Mouse (Mus musculus) limb, embryonic 12.5 days (tissue): ENCODE measurements around the gene Tnxb. TPM values are rescaled to one million over a fixed set of nuclear protein-coding genes. Genes with fewer than 3 reads are reported as not detected.

Experiments used
- ATAC-seq: fragments of 200-750 bp; cut with Nextera tagmentation; 2 replicates; pipeline ENCODE4 v1.8.0; 2017; ENCODE audit warnings: low read depth, moderate TSS enrichment; ENCODE audit not compliant: insufficient number of reproducible peaks, insufficient read depth, low FRiP score, low TSS enrichment
- H3K27ac ChIP-seq: fragments of 300-500 bp; sonication (generic); 2 replicates; pipeline ENCODE4 v1.5.1; 2016; ENCODE audit warnings: mild to moderate bottlenecking, moderate library complexity
- H3K27me3 ChIP-seq: fragments of 300-500 bp; sonication (generic); 2 replicates; pipeline ENCODE4 v1.6.1; 2016; ENCODE audit warnings: mild to moderate bottlenecking, moderate library complexity
- H3K36me3 ChIP-seq: fragments of 300-500 bp; sonication (generic); 2 replicates; pipeline ENCODE4 v1.6.1; 2016; ENCODE audit warnings: mild to moderate bottlenecking, moderate library complexity
- H3K4me1 ChIP-seq: fragments of 300-500 bp; sonication (generic); replicated peaks from 2 replicates; pipeline ENCODE4 v1.6.1; 2016
- H3K4me2 ChIP-seq: fragments of 300-500 bp; sonication (generic); 2 replicates; pipeline ENCODE4 v1.6.1; 2016; ENCODE audit warnings: mild to moderate bottlenecking, moderate library complexity
- H3K4me3 ChIP-seq: fragments of 300-500 bp; sonication (generic); replicated peaks from 2 replicates; pipeline ENCODE4 v1.5.1; 2016; ENCODE audit warnings: mild to moderate bottlenecking
- H3K9ac ChIP-seq: fragments of 300-500 bp; sonication (generic); replicated peaks from 2 replicates; pipeline ENCODE4 v1.6.1; 2016; ENCODE audit warnings: mild to moderate bottlenecking, moderate library complexity
- H3K9me3 ChIP-seq: fragments of 300-500 bp; sonication (generic); 2 replicates; pipeline ENCODE4 v1.6.1; 2016; ENCODE audit warnings: mild to moderate bottlenecking, moderate library complexity
- WGBS: fragments of 180-500 bp; shearing (Covaris S2); methylation state at CpG from one replicate; pipeline ENCODE4 v1.1.7; 2016; 5-methylcytosine and 5-hydroxymethylcytosine counted together
- polyA plus RNA-seq: library from polyadenylated mRNA; unstranded; fragments of >200 nt; fragmentation: Nextera tagmentation; extraction: Ambion mirVana; gene quantifications from 2 replicates; pipeline ENCODE4 v1.2.1, GENCODE M21; 2016

The Tnxb gene
- polyA plus RNA-seq, 1 experiment from 2014 or later = not detected

DNA sequence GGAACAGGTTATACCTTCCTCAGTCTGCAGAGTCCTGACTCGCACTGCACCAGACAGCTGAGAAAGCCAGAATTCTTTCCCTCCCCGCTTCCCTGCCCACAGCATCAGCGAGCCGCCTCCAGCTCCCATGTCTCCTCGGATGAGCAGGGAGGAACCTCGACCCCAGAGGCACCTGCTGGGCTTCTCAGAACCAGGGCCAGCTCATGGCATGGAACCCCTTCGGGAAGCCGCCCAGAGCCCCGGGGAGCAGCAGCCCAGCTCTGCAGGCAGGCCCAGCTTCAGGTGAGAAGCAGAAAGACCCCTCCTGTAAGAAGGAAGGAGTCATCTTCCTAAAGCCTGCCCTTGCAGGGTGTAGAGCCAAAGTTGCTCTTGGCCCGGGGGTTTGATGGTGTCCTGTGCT, 17.8 kb upstream of the Tnxb start:
- H3K27ac ChIP-seq = no peak overlapping the region
- no peak for ATAC-seq
- no peaks in the 10 kb centered on the region for H3K9me3 ChIP-seq
- H3K9ac ChIP-seq = no peak overlapping the region
- H3K4me1 ChIP-seq = peaks cover 12% of the 10 kb centered on the region
- WGBS = 94% methylated on average over 10 of the region's 10 CpGs
- no peak overlapping the region for H3K4me3 ChIP-seq
- H3K27me3 ChIP-seq = no peaks in the 10 kb centered on the region; the same call in 1 of the 2 replicates
- no peak overlapping the region for H3K4me2 ChIP-seq
- peaks cover 70% of the 10 kb centered on the region for H3K36me3 ChIP-seq

DNA sequence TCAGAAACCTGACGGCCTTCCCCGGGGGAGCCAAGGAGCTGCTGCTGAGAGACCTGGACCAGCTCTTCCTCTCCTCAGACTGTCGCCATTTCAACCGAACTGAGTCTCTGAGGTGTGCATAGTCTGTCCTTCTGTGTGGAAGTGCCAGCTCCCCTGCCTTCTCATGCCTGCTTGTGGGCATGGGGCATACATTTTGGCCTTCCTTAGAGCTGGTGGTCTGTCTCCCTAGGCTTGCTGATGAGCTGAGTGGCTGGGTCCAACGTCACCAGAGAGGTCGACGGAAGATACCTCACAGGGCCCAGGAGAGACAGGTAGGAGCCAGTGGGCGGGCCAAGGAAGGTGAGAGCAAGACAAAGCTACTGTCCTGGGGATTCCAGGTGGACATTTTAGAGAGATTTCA, 17.4 kb upstream of the Tnxb start:
- Histone ChIP-seq H3K9me3 (no peaks in the 10 kb centered on the region), H3K27me3 (peaks cover 2% of the 10 kb centered on the region; the same call in 1 of the 2 replicates), H3K4me1 (peaks cover 8% of the 10 kb centered on the region), H3K27ac (no peak overlapping the region), H3K4me2 (no peak overlapping the region), H3K9ac (no peak overlapping the region), H3K36me3 (peaks cover 70% of the 10 kb centered on the region), H3K4me3 (no peak overlapping the region)
- no peak for ATAC-seq
- 88% methylated on average over 8 of the region's 8 CpGs for WGBS

DNA sequence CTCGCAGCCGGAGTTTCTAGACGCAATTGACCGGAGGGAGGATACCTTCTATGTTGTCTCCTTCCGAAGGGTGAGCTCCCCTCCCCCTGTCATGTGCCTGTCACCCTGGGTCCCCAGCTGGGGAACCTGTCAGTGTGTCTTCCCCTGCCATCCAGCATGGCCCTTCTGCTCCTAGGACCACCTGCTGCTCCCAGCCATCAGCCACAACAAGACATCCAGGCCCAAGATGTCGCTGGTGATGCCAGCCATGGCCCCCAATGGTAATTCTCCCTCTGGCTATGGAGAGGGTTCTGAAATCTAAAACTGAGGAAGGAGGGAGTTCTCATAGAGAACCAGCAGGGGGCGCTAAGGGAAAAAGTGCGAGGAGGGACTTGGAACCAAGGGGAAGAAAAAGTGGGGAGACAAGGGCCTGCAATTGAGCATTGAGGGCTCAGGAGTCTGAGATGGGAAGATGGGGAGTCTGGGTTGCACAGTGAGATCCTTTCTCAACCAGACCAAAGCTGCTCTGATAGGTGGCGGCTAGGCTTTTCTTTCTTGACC, 16.5 kb upstream of the Tnxb start:
- H3K9me3 ChIP-seq = no peaks in the 10 kb centered on the region
- WGBS = 67% methylated on average over 9 of the region's 9 CpGs
- H3K27me3 ChIP-seq = peaks cover 9% of the 10 kb centered on the region
- no peak overlapping the region for H3K4me3 ChIP-seq
- H3K4me2 ChIP-seq = no peak overlapping the region
- no peak overlapping the region for H3K9ac ChIP-seq
- peaks cover 67% of the 10 kb centered on the region for H3K36me3 ChIP-seq
- peaks cover 4% of the 10 kb centered on the region for H3K4me1 ChIP-seq
- no peak overlapping the region for H3K27ac ChIP-seq
- no peak for ATAC-seq

DNA sequence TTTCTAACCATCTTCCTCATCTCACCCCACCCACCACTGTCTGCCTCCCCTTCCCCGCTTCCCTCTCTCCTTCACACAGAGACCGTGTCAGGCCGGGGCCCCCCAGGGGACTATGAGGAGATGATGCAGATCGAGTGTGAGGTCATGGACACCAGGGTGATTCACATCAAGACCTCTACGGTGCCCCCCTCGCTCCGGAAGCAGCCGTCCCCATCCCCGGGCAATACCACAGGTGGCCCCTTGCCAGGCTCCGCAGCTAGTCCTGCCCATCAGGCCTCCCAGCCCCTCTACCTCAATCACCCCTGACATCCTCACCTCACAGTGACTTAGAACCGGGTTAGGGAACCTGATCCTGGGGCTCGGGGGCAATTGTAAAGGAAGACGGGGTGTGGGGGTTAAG, 15.9 kb upstream of the Tnxb start:
- Histone ChIP-seq H3K36me3 (peaks cover 61% of the 10 kb centered on the region), H3K27ac (no peak overlapping the region), H3K27me3 (peaks cover 15% of the 10 kb centered on the region), H3K4me3 (no peak overlapping the region), H3K9me3 (no peaks in the 10 kb centered on the region), H3K4me2 (no peak overlapping the region), H3K9ac (no peak overlapping the region), H3K4me1 (peaks cover 4% of the 10 kb centered on the region)
- ATAC-seq = no peak
- 91% methylated on average over 13 of the region's 13 CpGs for WGBS

DNA sequence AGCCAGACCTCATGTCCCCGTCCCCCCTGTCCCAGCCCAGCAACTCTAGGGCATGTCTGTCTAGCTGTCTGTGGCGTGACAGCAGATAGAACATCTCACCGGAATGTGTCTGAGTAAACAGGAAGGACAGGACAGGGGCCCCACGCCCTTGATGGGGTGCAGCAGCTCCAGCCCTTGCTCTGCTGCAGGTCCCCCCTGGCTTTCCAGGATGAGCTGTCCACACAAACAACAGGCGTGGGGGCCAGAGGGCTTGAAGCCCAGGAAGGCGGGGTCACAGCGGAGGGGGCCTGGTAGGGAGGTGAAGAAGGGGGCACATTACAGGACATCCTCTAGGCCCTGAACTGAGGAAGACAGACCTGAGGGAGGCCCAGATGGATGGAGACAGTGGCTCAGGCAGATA, 15.2 kb upstream of the Tnxb start:
- H3K27ac ChIP-seq = 0 out of 2 replicates have a peak overlapping the region, but pooled peaks have one; percentile 4
- H3K4me2 ChIP-seq = no peak overlapping the region
- ATAC-seq = no peak
- peaks cover 22% of the 10 kb centered on the region for H3K27me3 ChIP-seq
- H3K4me3 ChIP-seq = no peak overlapping the region
- peaks cover 53% of the 10 kb centered on the region for H3K36me3 ChIP-seq
- WGBS = 90% methylated on average over 7 of the region's 7 CpGs
- H3K9ac ChIP-seq = no peak overlapping the region
- peaks cover 4% of the 10 kb centered on the region for H3K4me1 ChIP-seq
- no peaks in the 10 kb centered on the region for H3K9me3 ChIP-seq

DNA sequence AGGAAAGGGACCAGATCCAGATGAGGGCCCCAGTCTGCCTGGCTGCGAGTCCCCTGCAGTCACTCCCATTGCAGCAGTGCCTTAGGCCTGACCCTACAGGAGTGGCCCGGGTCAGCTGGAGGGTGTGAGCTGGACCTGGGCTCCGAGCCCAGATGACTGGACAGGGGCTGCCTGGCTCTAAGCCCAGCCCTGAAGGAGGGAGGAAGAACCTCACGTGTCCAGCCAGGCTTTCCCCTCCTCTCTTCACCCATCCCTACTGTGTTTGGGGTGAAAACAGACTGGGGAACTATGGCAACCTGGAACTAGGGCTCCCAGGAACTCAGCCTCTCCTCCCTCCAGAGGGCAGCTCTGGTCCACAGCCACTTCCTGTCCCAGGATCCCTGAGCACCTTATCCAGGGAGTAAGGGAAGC, 14.7 kb upstream of the Tnxb start:
- Histone ChIP-seq H3K9me3 (no peaks in the 10 kb centered on the region), H3K4me3 (no peak overlapping the region), H3K27me3 (peaks cover 27% of the 10 kb centered on the region), H3K4me2 (no peak overlapping the region), H3K36me3 (peaks cover 49% of the 10 kb centered on the region), H3K4me1 (peaks cover 8% of the 10 kb centered on the region), H3K27ac (0 out of 2 replicates have a peak overlapping the region, but pooled peaks have one; percentile 4), H3K9ac (no peak overlapping the region)
- 69% methylated on average over 4 of the region's 4 CpGs for WGBS
- no peak for ATAC-seq

DNA sequence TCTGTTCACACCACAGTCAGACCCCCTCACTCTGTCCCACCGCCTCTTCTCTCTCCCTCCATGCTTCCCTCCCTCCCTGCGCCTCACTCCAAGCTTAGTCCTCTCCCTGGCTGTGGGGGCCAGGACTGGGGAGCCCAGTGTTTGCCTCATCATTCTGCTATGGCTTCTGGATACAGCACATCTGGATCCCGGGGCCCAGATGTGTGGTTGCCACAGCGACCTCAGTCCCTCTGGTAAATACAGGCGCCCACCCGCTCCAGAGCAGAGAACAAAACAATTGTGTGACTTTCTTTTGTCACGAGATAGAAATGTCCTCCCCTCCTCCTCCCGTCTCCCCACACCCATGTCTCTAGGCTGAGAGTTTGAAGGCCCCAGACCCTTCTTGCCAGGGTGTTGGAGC, 13.7 kb upstream of the Tnxb start:
- Histone ChIP-seq H3K9me3 (no peaks in the 10 kb centered on the region), H3K27me3 (peaks cover 37% of the 10 kb centered on the region), H3K4me2 (no peak overlapping the region), H3K27ac (no peak overlapping the region), H3K4me3 (no peak overlapping the region), H3K36me3 (peaks cover 38% of the 10 kb centered on the region), H3K9ac (no peak overlapping the region), H3K4me1 (peaks cover 19% of the 10 kb centered on the region)
- ATAC-seq = no peak
- 64% methylated on average over 8 of the region's 8 CpGs for WGBS

DNA sequence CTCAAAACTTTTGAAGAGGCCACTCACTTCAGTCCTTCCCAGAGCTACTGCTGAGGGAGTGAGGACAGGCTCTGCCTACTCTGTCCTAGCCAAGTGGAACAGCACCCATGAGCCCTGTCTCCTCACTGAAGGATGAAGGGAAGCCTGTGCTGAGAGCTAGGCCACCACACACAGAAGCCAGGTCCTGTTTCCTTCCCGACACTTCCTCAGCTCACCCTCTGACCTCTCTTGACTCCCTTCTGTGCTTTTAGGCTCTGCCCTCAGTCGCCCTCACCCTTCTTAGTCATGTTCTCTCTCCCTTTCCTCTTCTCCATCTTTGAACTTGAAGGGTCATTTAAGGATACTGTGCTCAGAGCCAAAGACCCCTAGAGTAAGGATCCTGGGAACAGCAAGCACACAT, 13.1 kb upstream of the Tnxb start:
- Histone ChIP-seq H3K9me3 (no peaks in the 10 kb centered on the region), H3K4me2 (no peak overlapping the region), H3K9ac (no peak overlapping the region), H3K27ac (no peak overlapping the region), H3K36me3 (peaks cover 32% of the 10 kb centered on the region), H3K4me3 (no peak overlapping the region), H3K27me3 (peaks cover 39% of the 10 kb centered on the region), H3K4me1 (peaks cover 19% of the 10 kb centered on the region)
- WGBS = 18% methylated on average over 2 of the region's 2 CpGs
- no peak for ATAC-seq

DNA sequence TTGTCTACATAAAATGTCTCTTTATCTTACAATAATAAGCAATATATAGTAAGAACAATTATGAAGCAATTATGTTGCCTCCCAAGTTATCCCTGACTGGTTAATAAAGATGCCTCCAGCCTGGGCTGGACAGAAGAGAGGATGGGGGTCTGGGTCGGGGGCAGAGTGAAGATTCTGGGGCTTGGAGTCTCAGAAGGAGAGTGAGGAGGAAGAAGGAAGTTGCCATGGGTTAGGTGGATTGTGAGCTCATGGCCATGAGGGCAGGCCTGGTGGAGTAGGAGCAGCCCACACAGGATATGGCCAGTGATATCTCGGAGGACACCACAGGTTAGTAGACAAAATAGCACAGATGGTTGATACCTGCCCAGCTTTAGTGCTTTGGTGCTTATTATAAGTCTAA, 12.2 kb upstream of the Tnxb start:
- 77% methylated on average over 2 of the region's 2 CpGs for WGBS

DNA sequence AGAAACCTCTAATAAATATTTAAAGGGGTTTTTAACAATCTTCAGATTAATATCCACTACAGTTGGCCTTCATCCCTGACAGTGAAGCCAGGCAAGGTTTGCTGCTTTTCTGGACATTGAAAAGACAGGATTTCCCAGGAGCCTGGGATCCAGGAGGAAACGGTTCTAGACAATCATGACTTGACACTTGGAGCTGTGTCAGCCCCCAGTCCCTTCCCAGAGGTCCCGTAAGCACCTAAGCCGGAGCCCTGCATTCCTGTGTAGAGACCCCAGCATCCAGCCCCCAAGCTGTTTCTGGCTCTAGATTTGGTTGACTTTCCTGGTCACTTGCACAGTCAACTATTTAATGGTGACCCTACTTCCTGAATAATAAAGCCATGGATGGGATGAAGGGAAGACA, 11.7 kb upstream of the Tnxb start:
- Histone ChIP-seq H3K27ac (no peak overlapping the region), H3K27me3 (peaks cover 52% of the 10 kb centered on the region), H3K36me3 (peaks cover 19% of the 10 kb centered on the region), H3K9ac (no peak overlapping the region), H3K9me3 (no peaks in the 10 kb centered on the region), H3K4me1 (peaks cover 19% of the 10 kb centered on the region), H3K4me3 (no peak overlapping the region), H3K4me2 (no peak overlapping the region)
- no peak for ATAC-seq
- 78% methylated on average over 3 of the region's 3 CpGs for WGBS

More for the DNA sequence above, 12.2 kb upstream of the Tnxb start:
- no peak overlapping the region for H3K4me3 ChIP-seq
- ATAC-seq = no peak
- no peaks in the 10 kb centered on the region for H3K9me3 ChIP-seq
- peaks cover 48% of the 10 kb centered on the region for H3K27me3 ChIP-seq
- H3K4me1 ChIP-seq = peaks cover 19% of the 10 kb centered on the region
- H3K4me2 ChIP-seq = no peak overlapping the region
- H3K27ac ChIP-seq = no peak overlapping the region
- H3K36me3 ChIP-seq = peaks cover 24% of the 10 kb centered on the region
- H3K9ac ChIP-seq = no peak overlapping the region

DNA sequence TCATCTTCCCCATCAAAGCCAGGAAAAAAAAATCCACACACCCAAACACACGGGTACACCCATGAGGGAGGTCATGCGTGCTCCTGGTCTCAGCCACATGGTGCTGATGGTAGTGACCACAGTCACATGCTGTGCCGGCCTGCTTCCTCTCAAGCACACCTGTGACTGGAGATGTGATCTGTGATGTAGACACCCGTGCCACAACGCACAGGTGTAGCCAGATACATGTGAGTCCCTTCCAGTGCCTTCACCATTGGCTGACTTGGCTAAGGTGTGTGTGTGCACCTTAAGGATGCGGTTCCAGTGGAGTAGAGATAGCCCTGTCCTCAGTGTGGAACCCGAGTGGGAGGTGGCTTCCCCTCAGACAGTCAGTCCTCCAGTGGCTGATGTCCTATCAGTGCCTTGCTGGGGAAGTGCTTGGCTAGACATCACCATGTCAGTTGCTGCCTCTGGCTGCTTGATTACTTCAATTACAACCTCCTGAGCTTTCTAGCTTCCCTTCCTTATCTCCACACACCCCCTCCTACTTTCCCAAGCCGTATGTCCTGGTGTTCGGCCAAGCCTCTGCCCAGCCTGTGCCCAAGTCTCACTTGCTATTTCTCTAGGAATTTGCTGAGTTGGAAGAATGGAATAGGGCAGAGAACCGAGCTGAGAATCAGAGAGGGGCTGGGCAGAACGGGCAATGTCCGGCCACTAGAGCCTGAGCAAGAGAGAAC, 11.0 kb upstream of the Tnxb start:
- H3K4me1 ChIP-seq = peaks cover 19% of the 10 kb centered on the region
- no peak overlapping the region for H3K4me2 ChIP-seq
- no peak overlapping the region for H3K9ac ChIP-seq
- WGBS = 63% methylated on average over 12 of the region's 12 CpGs
- H3K36me3 ChIP-seq = peaks cover 12% of the 10 kb centered on the region
- H3K27ac ChIP-seq = no peak overlapping the region
- H3K4me3 ChIP-seq = no peak overlapping the region
- H3K9me3 ChIP-seq = no peaks in the 10 kb centered on the region
- no peak for ATAC-seq
- peaks cover 57% of the 10 kb centered on the region for H3K27me3 ChIP-seq

DNA sequence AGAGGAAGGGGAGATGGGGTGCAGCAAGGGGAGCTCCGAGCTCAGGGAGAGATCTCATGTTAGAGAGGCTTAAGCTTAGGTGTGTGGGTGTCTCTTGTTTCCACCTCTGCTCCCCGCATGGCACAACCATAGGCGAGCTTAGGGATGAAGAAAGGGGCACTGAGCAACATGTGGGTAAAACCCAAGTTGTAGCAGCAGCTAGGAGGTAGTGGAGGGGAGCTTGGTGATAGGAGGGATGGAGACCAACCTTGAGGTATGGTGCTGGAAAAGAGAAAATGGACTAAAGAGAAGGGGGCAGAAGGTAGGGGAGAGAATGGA, 10.5 kb upstream of the Tnxb start:
- ATAC-seq = no peak
- peaks cover 6% of the 10 kb centered on the region; the same call in 1 of the 2 replicates for H3K36me3 ChIP-seq
- H3K4me2 ChIP-seq = no peak overlapping the region
- H3K9me3 ChIP-seq = no peaks in the 10 kb centered on the region
- WGBS = 55% methylated on average over 3 of the region's 3 CpGs
- H3K4me3 ChIP-seq = no peak overlapping the region
- no peak overlapping the region for H3K9ac ChIP-seq
- H3K4me1 ChIP-seq = peaks cover 19% of the 10 kb centered on the region
- peaks cover 59% of the 10 kb centered on the region for H3K27me3 ChIP-seq
- no peak overlapping the region for H3K27ac ChIP-seq
